Mouse (Mus musculus) intestine, embryonic 16.5 days (tissue): ENCODE data around the gene Ppara. TPM values are rescaled to one million over a fixed set of nuclear protein-coding genes. Genes with fewer than 3 reads are reported as not detected.

Experiments
- ATAC-seq: fragments of 200-750 bp; cut with Nextera tagmentation; 2 replicates; pipeline ENCODE4 v1.8.0; 2017; ENCODE audit warnings: moderate TSS enrichment, moderate library complexity
- H3K27ac ChIP-seq: fragments of 300-500 bp; sonication (generic); 2 replicates; pipeline ENCODE4 v1.5.1; 2014; ENCODE audit warnings: mild to moderate bottlenecking, low read length
- H3K27me3 ChIP-seq: fragments of 300-500 bp; sonication (generic); replicated peaks from 2 replicates; pipeline ENCODE4 v1.6.1; 2014; ENCODE audit warnings: low read length, control low read depth, mixed read lengths; ENCODE audit not compliant: control insufficient read depth, insufficient read depth
- H3K36me3 ChIP-seq: fragments of 300-500 bp; sonication (generic); 2 replicates; pipeline ENCODE4 v1.6.1; 2014; ENCODE audit warnings: low read length, control low read depth; ENCODE audit not compliant: control insufficient read depth, insufficient read depth
- H3K4me1 ChIP-seq: fragments of 300-500 bp; sonication (generic); 2 replicates; pipeline ENCODE4 v1.6.1; 2014; ENCODE audit warnings: low read length, control low read depth, mixed read lengths; ENCODE audit not compliant: control insufficient read depth, insufficient read depth
- H3K4me2 ChIP-seq: fragments of 300-500 bp; sonication (generic); 2 replicates; pipeline ENCODE4 v1.6.1; 2014; ENCODE audit warnings: low read depth, low read length, control low read depth
- H3K4me3 ChIP-seq: fragments of 300-500 bp; sonication (generic); 2 replicates; pipeline ENCODE4 v1.5.1; 2014; ENCODE audit warnings: mild to moderate bottlenecking, low read length
- H3K9ac ChIP-seq: fragments of 300-500 bp; sonication (generic); 2 replicates; pipeline ENCODE4 v1.6.1; 2014; ENCODE audit warnings: low read depth, low read length
- H3K9me3 ChIP-seq: fragments of 300-500 bp; sonication (generic); 2 replicates; pipeline ENCODE4 v1.6.1; 2016; ENCODE audit warnings: low read length, control low read depth; ENCODE audit not compliant: control insufficient read depth
- WGBS: fragments of 180-500 bp; shearing (Covaris S2); extraction: QIAGEN DNeasy Blood & Tissue Kit; methylation state at CpG from one replicate; pipeline ENCODE4 v1.1.7; 2014; 5-methylcytosine and 5-hydroxymethylcytosine counted together
- polyA plus RNA-seq: library from polyadenylated mRNA; unstranded; fragments of >200 nt; fragmentation: Nextera tagmentation; extraction: Ambion mirVana; gene quantifications from 2 replicates; pipeline ENCODE4 v1.2.1, GENCODE M21; 2015

Gene Ppara
- polyA plus RNA-seq, 1 experiment from 2014 or later, result 31.0 TPM

DNA sequence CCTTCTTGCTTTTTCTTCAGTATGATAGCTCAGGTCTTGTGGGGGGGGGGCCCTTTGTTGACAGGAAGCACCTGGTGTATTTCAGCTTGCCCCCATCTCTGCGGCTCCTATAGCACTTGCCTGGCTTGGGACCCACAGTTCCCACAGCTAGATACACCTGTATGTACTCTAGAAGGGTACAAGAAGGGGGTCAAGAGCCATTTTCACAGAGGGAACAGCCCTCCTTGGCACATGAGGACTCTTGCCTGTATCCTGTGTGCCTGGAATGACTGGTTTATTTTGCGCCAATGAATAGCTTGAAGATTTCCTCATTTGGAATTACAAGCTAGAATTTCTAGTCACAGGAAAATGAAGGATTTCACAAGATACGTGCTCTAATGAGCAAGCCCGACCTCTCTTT is 56.7 kb downstream of the Ppara start:
- 88% methylated on average over 4 of the region's 4 CpGs for WGBS
- no peak overlapping the region for H3K4me2 ChIP-seq
- no peak for ATAC-seq
- no peak overlapping the region for H3K27ac ChIP-seq
- no peak overlapping the region for H3K4me3 ChIP-seq
- no peaks in the 10 kb centered on the region for H3K9me3 ChIP-seq
- H3K9ac ChIP-seq, result no peak overlapping the region
- H3K36me3 ChIP-seq, result no peaks in the 10 kb centered on the region
- no peaks in the 10 kb centered on the region for H3K27me3 ChIP-seq
- no peaks in the 10 kb centered on the region for H3K4me1 ChIP-seq

- Histone ChIP-seq H3K9me3 (no peaks in the 10 kb centered on the region), H3K9ac (no peak overlapping the region), H3K27me3 (no peaks in the 10 kb centered on the region), H3K4me2 (no peak overlapping the region), H3K27ac (no peak overlapping the region), H3K4me1 (no peaks in the 10 kb centered on the region), H3K4me3 (no peak overlapping the region), H3K36me3 (0 out of 2 replicates have a peak, but pooled peaks cover 2% of the 10 kb centered on the region)
- ATAC-seq, result no peak
- 67% methylated on average over 1 of the region's 1 CpGs for WGBS
These were observed 58.0 kb downstream of the Ppara start for GRCm38 (mm10) chr15:85792819-85793218.

GRCm38 (mm10) chr15:85795516-85795915 is 60.7 kb downstream of the Ppara start:
- no peaks in the 10 kb centered on the region for H3K9me3 ChIP-seq
- H3K4me2 ChIP-seq, result no peak overlapping the region
- no peaks in the 10 kb centered on the region for H3K4me1 ChIP-seq
- ATAC-seq, result no peak
- H3K4me3 ChIP-seq, result no peak overlapping the region
- no peaks in the 10 kb centered on the region for H3K27me3 ChIP-seq
- no peak overlapping the region for H3K27ac ChIP-seq
- 0 out of 2 replicates have a peak, but pooled peaks cover 5% of the 10 kb centered on the region for H3K36me3 ChIP-seq
- no peak overlapping the region for H3K9ac ChIP-seq
- WGBS, result 77% methylated on average over 6 of the region's 6 CpGs

DNA sequence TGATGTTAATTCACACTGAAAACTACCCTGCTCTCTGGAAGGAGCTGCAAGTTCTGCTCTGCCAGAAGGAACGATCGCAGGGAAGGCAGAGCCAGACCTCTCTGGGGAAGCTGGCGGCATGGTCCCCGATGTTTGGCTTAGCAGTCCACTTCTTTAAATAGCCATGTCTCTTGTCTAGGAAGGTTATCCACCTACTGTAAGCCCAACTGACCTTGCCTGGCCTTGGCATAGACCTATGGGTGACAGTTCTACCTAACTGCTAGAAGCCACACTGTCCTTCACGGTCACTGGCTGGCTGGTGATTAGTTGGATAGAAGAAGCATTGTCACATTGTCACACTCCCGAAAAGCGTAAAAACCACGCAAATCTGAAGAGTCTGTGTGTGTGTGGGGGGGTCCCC is 63.9 kb downstream of the Ppara start:
- Histone ChIP-seq H3K27ac (no peak overlapping the region), H3K27me3 (no peaks in the 10 kb centered on the region), H3K4me2 (no peak overlapping the region), H3K4me3 (no peak overlapping the region), H3K9ac (no peak overlapping the region), H3K36me3 (0 out of 2 replicates have a peak, but pooled peaks cover 5% of the 10 kb centered on the region), H3K4me1 (no peaks in the 10 kb centered on the region), H3K9me3 (no peaks in the 10 kb centered on the region)
- 91% methylated on average over 8 of the region's 8 CpGs for WGBS
- no peak for ATAC-seq

DNA sequence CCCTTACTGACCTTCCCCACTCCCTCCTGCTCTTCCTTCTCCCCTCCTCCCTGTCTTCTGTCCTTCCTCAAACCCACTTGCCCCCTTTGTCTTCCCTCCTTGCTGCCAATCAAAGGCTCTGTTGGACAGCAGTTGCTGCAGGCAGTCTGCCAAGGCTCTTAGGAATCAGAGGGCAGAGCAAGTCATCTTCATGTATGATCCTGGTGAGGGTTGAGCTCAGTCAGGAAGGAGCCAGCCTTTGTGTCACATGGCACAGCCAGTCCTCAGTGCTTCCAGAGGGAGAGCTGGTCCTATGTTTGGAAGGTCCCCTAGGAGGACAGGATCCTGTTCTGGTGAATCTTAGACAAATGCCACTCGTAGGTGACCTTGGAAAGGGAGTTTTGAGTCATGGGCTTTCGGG is 68.1 kb downstream of the Ppara start:
- ATAC-seq, result no peak
- no peak overlapping the region for H3K4me2 ChIP-seq

GRCm38 (mm10) chr15:85806886-85807285 is 72.1 kb downstream of the Ppara start:
- Histone ChIP-seq H3K9me3 (no peaks in the 10 kb centered on the region), H3K9ac (no peak overlapping the region), H3K27me3 (no peaks in the 10 kb centered on the region), H3K4me2 (no peak overlapping the region), H3K27ac (no peak overlapping the region), H3K4me3 (no peak overlapping the region), H3K36me3 (no peaks in the 10 kb centered on the region), H3K4me1 (peaks cover 10% of the 10 kb centered on the region)
- 77% methylated on average over 4 of the region's 4 CpGs for WGBS
- ATAC-seq, result no peak

More for the DNA sequence above, 68.1 kb downstream of the Ppara start:
- WGBS, result 81% methylated on average over 2 of the region's 2 CpGs
- Histone ChIP-seq H3K27me3 (no peaks in the 10 kb centered on the region), H3K4me3 (no peak overlapping the region), H3K9ac (no peak overlapping the region), H3K9me3 (no peaks in the 10 kb centered on the region), H3K36me3 (0 out of 2 replicates have a peak, but pooled peaks cover 2% of the 10 kb centered on the region), H3K4me1 (no peaks in the 10 kb centered on the region), H3K27ac (no peak overlapping the region)

- H3K9ac ChIP-seq, result no peak overlapping the region
- H3K9me3 ChIP-seq, result no peaks in the 10 kb centered on the region
- no peaks in the 10 kb centered on the region for H3K36me3 ChIP-seq
- WGBS, result 85% methylated on average over 4 of the region's 4 CpGs
- H3K4me2 ChIP-seq, result no peak overlapping the region
- H3K4me3 ChIP-seq, result no peak overlapping the region
- H3K27ac ChIP-seq, result no peak overlapping the region
- ATAC-seq, result no peak
- peaks cover 10% of the 10 kb centered on the region for H3K4me1 ChIP-seq
- no peaks in the 10 kb centered on the region for H3K27me3 ChIP-seq
These were observed 72.6 kb downstream of the Ppara start for GRCm38 (mm10) chr15:85807404-85807803.

GRCm38 (mm10) chr15:85808031-85808430 is 73.2 kb downstream of the Ppara start:
- no peak for ATAC-seq
- H3K36me3 ChIP-seq, result no peaks in the 10 kb centered on the region
- H3K9me3 ChIP-seq, result no peaks in the 10 kb centered on the region
- H3K9ac ChIP-seq, result no peak overlapping the region
- WGBS, result 77% methylated on average over 6 of the region's 6 CpGs
- no peak overlapping the region for H3K4me2 ChIP-seq
- no peak overlapping the region for H3K27ac ChIP-seq
- H3K27me3 ChIP-seq, result no peaks in the 10 kb centered on the region
- H3K4me1 ChIP-seq, result peaks cover 10% of the 10 kb centered on the region
- no peak overlapping the region for H3K4me3 ChIP-seq

GRCm38 (mm10) chr15:85808434-85808833 is 73.7 kb downstream of the Ppara start:
- 60% methylated on average over 8 of the region's 8 CpGs for WGBS
- no peaks in the 10 kb centered on the region for H3K36me3 ChIP-seq
- ATAC-seq, result no peak
- H3K27ac ChIP-seq, result no peak overlapping the region
- H3K9ac ChIP-seq, result no peak overlapping the region
- H3K4me2 ChIP-seq, result no peak overlapping the region
- no peak overlapping the region for H3K4me3 ChIP-seq
- peaks cover 10% of the 10 kb centered on the region for H3K4me1 ChIP-seq
- H3K27me3 ChIP-seq, result no peaks in the 10 kb centered on the region
- H3K9me3 ChIP-seq, result no peaks in the 10 kb centered on the region

GRCm38 (mm10) chr15:85809091-85809490 is 74.3 kb downstream of the Ppara start:
- H3K27ac ChIP-seq, result no peak overlapping the region
- H3K9ac ChIP-seq, result no peak overlapping the region
- H3K4me2 ChIP-seq, result no peak overlapping the region
- 88% methylated on average over 12 of the region's 12 CpGs for WGBS
- no peak overlapping the region for H3K4me3 ChIP-seq
- H3K36me3 ChIP-seq, result no peaks in the 10 kb centered on the region
- ATAC-seq, result no peak
- peaks cover 10% of the 10 kb centered on the region for H3K4me1 ChIP-seq
- H3K9me3 ChIP-seq, result no peaks in the 10 kb centered on the region
- no peaks in the 10 kb centered on the region for H3K27me3 ChIP-seq
